Mouse (Mus musculus) limb, embryonic 11.5 days (tissue): Measurements from ENCODE around the gene Mapt. TPM values are rescaled to one million over a fixed set of nuclear protein-coding genes. Genes with fewer than 3 reads are reported as not detected.

Source experiments
- ATAC-seq: fragments of 200-750 bp; cut with Nextera tagmentation; 2 replicates; pipeline ENCODE4 v1.8.0; 2017; ENCODE audit warnings: low read depth; ENCODE audit not compliant: insufficient number of reproducible peaks, low FRiP score, low TSS enrichment
- DNase-seq: peaks from one replicate; pipeline ENCODE4 v3.0.0-alpha.2; 2015; ENCODE audit warnings: low spot score
- H3K27ac ChIP-seq: fragments of 300-500 bp; sonication (generic); replicated peaks from 2 replicates; pipeline ENCODE4 v1.5.1; 2014; ENCODE audit warnings: low read depth, mild to moderate bottlenecking, low read length
- H3K27me3 ChIP-seq: fragments of 300-500 bp; sonication (generic); 2 replicates; pipeline ENCODE4 v1.6.1; 2014; ENCODE audit warnings: mild to moderate bottlenecking, low read length, mixed read lengths; ENCODE audit not compliant: control insufficient read depth, insufficient read depth
- H3K36me3 ChIP-seq: fragments of 300-500 bp; sonication (generic); 2 replicates; pipeline ENCODE4 v1.6.1; 2014; ENCODE audit warnings: mild to moderate bottlenecking, low read length, moderate library complexity, mixed read lengths; ENCODE audit not compliant: control insufficient read depth, insufficient read depth
- H3K4me1 ChIP-seq: fragments of 300-500 bp; sonication (generic); 2 replicates; pipeline ENCODE4 v1.6.1; 2014; ENCODE audit warnings: low read length, mixed read lengths; ENCODE audit not compliant: control insufficient read depth, insufficient read depth
- H3K4me2 ChIP-seq: fragments of 300-500 bp; sonication (generic); 2 replicates; pipeline ENCODE4 v1.6.1; 2014; ENCODE audit warnings: low read depth, mild to moderate bottlenecking, moderate library complexity; ENCODE audit not compliant: severe bottlenecking
- H3K4me3 ChIP-seq: fragments of 300-500 bp; sonication (generic); 2 replicates; pipeline ENCODE4 v1.5.1; 2014; ENCODE audit warnings: low read depth, low read length
- H3K9ac ChIP-seq: fragments of 300-500 bp; sonication (generic); 2 replicates; pipeline ENCODE4 v1.6.1; 2014; ENCODE audit warnings: mild to moderate bottlenecking, low read length
- H3K9me3 ChIP-seq: fragments of 300-500 bp; sonication (generic); 2 replicates; pipeline ENCODE4 v1.6.1; 2016; ENCODE audit warnings: low read length; ENCODE audit not compliant: control insufficient read depth
- WGBS: fragments of 180-500 bp; shearing (Covaris S2); extraction: QIAGEN DNeasy Blood & Tissue Kit; methylation state at CpG from one replicate; pipeline ENCODE4 v1.1.7; 2014; 5-methylcytosine and 5-hydroxymethylcytosine counted together
- polyA plus RNA-seq: library from polyadenylated mRNA; unstranded; fragments of >200 nt; fragmentation: Nextera tagmentation; extraction: Ambion mirVana; gene quantifications from 2 replicates; pipeline ENCODE4 v1.2.1, GENCODE M21; 2014

Mapt gene
- polyA plus RNA-seq, 1 experiment from 2014 or later, result 1.1 TPM

- DNase-seq (no peak), ATAC-seq (no peak)
- Histone ChIP-seq H3K4me3 (no peak overlapping the region), H3K27ac (no peak overlapping the region), H3K4me2 (no peak overlapping the region), H3K9me3 (no peaks in the 10 kb centered on the region), H3K9ac (no peak overlapping the region), H3K4me1 (no peaks in the 10 kb centered on the region), H3K27me3 (no peaks in the 10 kb centered on the region), H3K36me3 (no peaks in the 10 kb centered on the region)
- 87% methylated on average over 10 of the region's 10 CpGs for WGBS
Measured at GRCm38 (mm10) chr11:104254408-104255039, 23.3 kb downstream of the Mapt start.

GRCm38 (mm10) chr11:104256179-104256578 lies 25.0 kb downstream of the Mapt start:
- Histone ChIP-seq H3K27ac (no peak overlapping the region), H3K4me3 (no peak overlapping the region), H3K36me3 (no peaks in the 10 kb centered on the region), H3K4me1 (no peaks in the 10 kb centered on the region), H3K9ac (no peak overlapping the region), H3K27me3 (no peaks in the 10 kb centered on the region), H3K9me3 (no peaks in the 10 kb centered on the region), H3K4me2 (no peak overlapping the region)
- ATAC-seq (no peak), DNase-seq (no peak)
- 95% methylated on average over 2 of the region's 2 CpGs for WGBS

- Histone ChIP-seq H3K27ac (no peak overlapping the region), H3K4me2 (no peak overlapping the region), H3K4me3 (no peak overlapping the region), H3K9ac (no peak overlapping the region), H3K36me3 (no peaks in the 10 kb centered on the region), H3K27me3 (no peaks in the 10 kb centered on the region), H3K9me3 (no peaks in the 10 kb centered on the region), H3K4me1 (no peaks in the 10 kb centered on the region)
- DNase-seq (no peak), ATAC-seq (no peak)
- WGBS, result 32% methylated on average over 4 of the region's 4 CpGs
Measured at GRCm38 (mm10) chr11:104258991-104259390, 27.8 kb downstream of the Mapt start.

- no peaks in the 10 kb centered on the region for H3K27me3 ChIP-seq
- H3K4me2 ChIP-seq, result no peak overlapping the region
- no peaks in the 10 kb centered on the region for H3K36me3 ChIP-seq
- DNase-seq, result no peak
- no peak overlapping the region for H3K4me3 ChIP-seq
- no peak overlapping the region for H3K9ac ChIP-seq
- no peak overlapping the region for H3K27ac ChIP-seq
- WGBS, result 81% methylated on average over 6 of the region's 6 CpGs
- H3K4me1 ChIP-seq, result 0 out of 2 replicates have a peak, but pooled peaks cover 2% of the 10 kb centered on the region
- ATAC-seq, result no peak
- H3K9me3 ChIP-seq, result no peaks in the 10 kb centered on the region
Measured at GRCm38 (mm10) chr11:104264683-104265082, 33.5 kb downstream of the Mapt start.

- DNase-seq (no peak), ATAC-seq (no peak)
- Histone ChIP-seq H3K9ac (no peak overlapping the region), H3K36me3 (no peaks in the 10 kb centered on the region), H3K4me3 (no peak overlapping the region), H3K9me3 (no peaks in the 10 kb centered on the region), H3K27ac (no peak overlapping the region), H3K4me2 (no peak overlapping the region), H3K4me1 (0 out of 2 replicates have a peak, but pooled peaks cover 2% of the 10 kb centered on the region), H3K27me3 (no peaks in the 10 kb centered on the region)
Measured at GRCm38 (mm10) chr11:104265669-104266068, 34.5 kb downstream of the Mapt start.

GRCm38 (mm10) chr11:104267380-104267779 lies 36.2 kb downstream of the Mapt start:
- H3K27ac ChIP-seq, result no peak overlapping the region
- 0 out of 2 replicates have a peak, but pooled peaks cover 2% of the 10 kb centered on the region for H3K4me1 ChIP-seq
- no peak overlapping the region for H3K4me2 ChIP-seq
- no peak overlapping the region for H3K9ac ChIP-seq
- no peak for DNase-seq
- ATAC-seq, result no peak
- no peak overlapping the region for H3K4me3 ChIP-seq
- no peaks in the 10 kb centered on the region for H3K9me3 ChIP-seq
- H3K36me3 ChIP-seq, result no peaks in the 10 kb centered on the region
- WGBS, result 86% methylated on average over 11 of the region's 11 CpGs
- no peaks in the 10 kb centered on the region for H3K27me3 ChIP-seq

GRCm38 (mm10) chr11:104269385-104269822 lies 38.2 kb downstream of the Mapt start:
- Histone ChIP-seq H3K4me3 (no peak overlapping the region), H3K36me3 (no peaks in the 10 kb centered on the region), H3K9ac (no peak overlapping the region), H3K4me2 (no peak overlapping the region), H3K4me1 (0 out of 2 replicates have a peak, but pooled peaks cover 2% of the 10 kb centered on the region), H3K27ac (no peak overlapping the region), H3K27me3 (no peaks in the 10 kb centered on the region), H3K9me3 (no peaks in the 10 kb centered on the region)
- ATAC-seq (no peak), DNase-seq (no peak)
- WGBS, result 50% methylated on average over 9 of the region's 9 CpGs

- H3K4me3 ChIP-seq, result no peak overlapping the region
- no peak overlapping the region for H3K27ac ChIP-seq
- 0 out of 2 replicates have a peak, but pooled peaks cover 2% of the 10 kb centered on the region for H3K4me1 ChIP-seq
- no peak overlapping the region for H3K9ac ChIP-seq
- ATAC-seq (no peak), DNase-seq (no peak)
- no peaks in the 10 kb centered on the region for H3K27me3 ChIP-seq
- no peaks in the 10 kb centered on the region for H3K36me3 ChIP-seq
- H3K4me2 ChIP-seq, result no peak overlapping the region
- WGBS, result 68% methylated on average over 3 of the region's 3 CpGs
- no peaks in the 10 kb centered on the region for H3K9me3 ChIP-seq
Measured at GRCm38 (mm10) chr11:104270452-104270851, 39.3 kb downstream of the Mapt start.

DNA sequence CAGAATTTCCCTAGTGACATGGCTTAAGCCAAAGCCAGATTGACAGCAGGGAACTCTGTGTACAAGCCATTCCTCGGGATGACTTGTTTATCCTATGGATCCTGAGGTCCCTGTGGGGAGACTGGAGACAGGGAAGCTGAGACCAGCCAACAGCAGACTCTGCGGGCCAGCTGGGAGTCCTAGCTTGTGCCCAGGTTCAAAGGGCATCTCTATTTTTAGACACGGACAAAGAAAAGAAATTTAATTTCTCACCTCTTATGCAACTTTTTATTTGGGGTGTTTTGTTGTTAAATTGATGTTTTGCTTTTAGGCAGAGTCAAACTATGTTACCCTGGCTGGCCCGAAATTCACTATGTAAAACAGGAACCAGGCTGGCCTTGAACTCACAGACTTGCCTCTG lies 39.7 kb downstream of the Mapt start:
- Histone ChIP-seq H3K9me3 (no peaks in the 10 kb centered on the region), H3K4me2 (no peak overlapping the region), H3K9ac (no peak overlapping the region), H3K36me3 (no peaks in the 10 kb centered on the region), H3K4me1 (0 out of 2 replicates have a peak, but pooled peaks cover 2% of the 10 kb centered on the region), H3K4me3 (no peak overlapping the region), H3K27me3 (no peaks in the 10 kb centered on the region), H3K27ac (no peak overlapping the region)
- ATAC-seq (no peak), DNase-seq (no peak)
- 74% methylated on average over 4 of the region's 4 CpGs for WGBS
